Mouse (Mus musculus): ENCODE measurements around the gene Kcnq2. TPM values are rescaled to one million over a fixed set of nuclear protein-coding genes. Genes with fewer than 3 reads are reported as not detected.

Kcnq2 gene
- polyA plus RNA-seq, 1 experiment: not detected

DNA sequence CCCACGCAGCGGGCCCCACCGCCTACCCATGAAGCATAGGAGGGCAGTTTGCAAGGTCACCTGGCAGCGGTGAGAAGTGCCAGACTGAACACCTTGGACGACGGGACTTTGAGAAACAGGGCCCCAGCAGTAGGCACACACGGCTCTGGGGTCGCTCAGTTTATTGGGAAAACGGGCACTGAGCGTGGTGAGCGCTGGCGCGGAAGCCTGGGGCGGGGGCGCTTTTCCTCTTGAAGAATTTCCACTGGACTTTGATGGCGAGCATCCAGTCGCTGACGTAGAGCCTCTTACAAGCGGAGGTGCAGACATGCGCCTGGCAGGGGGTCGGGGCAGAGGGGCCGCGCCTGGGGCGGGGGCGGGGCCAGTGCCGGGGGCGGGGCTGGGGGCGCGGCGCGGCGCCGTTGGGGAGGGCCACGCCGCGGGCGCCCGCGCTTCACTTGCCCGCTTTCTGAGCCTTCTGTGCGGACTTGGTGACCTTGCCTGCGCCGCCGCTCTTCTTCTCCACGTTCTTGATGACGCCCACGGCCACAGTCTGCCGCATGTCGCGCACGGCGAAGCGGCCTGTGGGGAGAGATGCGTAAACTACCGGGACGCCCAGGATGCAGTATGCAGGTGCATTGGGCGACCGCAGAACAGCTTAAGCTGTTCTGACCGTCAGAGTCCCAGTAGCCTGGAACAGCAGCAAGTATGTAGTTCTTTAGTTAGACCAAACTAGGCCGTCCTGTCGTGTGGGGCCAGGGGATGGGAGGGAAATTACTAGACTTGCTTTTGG is 12.6 kb upstream of the Kcnq2 start:
- Histone ChIP-seq H3K79me3 (ENCODE audit: low read depth) (no peaks in the 10 kb centered on the region), H3K27me3 (ENCODE audit: control insufficient read depth, insufficient read depth, insufficient read length) (peaks cover 47% of the 10 kb centered on the region), H3ac (ENCODE audit: control insufficient read depth, insufficient read length, low read depth) (no peak overlapping the region), H3K36me3 (ENCODE audit: control insufficient read depth, insufficient read depth) (no peaks in the 10 kb centered on the region), H3K4me3 (ENCODE audit: insufficient read depth, poor library complexity, severe bottlenecking) (no peak overlapping the region), H3K79me2 (ENCODE audit: control insufficient read depth, insufficient read depth) (no peaks in the 10 kb centered on the region)
- TF ChIP-seq CTCF (IDR thresholded peaks at IDR 0.05; ENCODE audit: control insufficient read depth, insufficient read depth, insufficient read length) (no peak), USF1 (IDR thresholded peaks at IDR 0.05; ENCODE audit: low read depth) (no peak), FOSL1 (IDR thresholded peaks at IDR 0.05; ENCODE audit: insufficient read depth, low read length, poor library complexity, severe bottlenecking) (no peak), CEBPB (IDR thresholded peaks at IDR 0.05; ENCODE audit: low read depth) (no peak), MYOG (IDR thresholded peaks at IDR 0.05; ENCODE audit: control insufficient read depth, extremely low read depth, insufficient read length) (no peak), MYOD1 (IDR thresholded peaks at IDR 0.05; ENCODE audit: control insufficient read depth, insufficient read length, low read depth) (no peak), MAX (IDR thresholded peaks at IDR 0.05) (no peak)

GRCm38 (mm10) chr2:181146976-181147545 is 12.0 kb upstream of the Kcnq2 start:
- no peak overlapping the region for H3ac ChIP-seq (ENCODE audit: control insufficient read depth, insufficient read length, low read depth)
- no peaks in the 10 kb centered on the region for H3K36me3 ChIP-seq (ENCODE audit: control insufficient read depth, insufficient read depth)
- no peak overlapping the region for H3K4me3 ChIP-seq (ENCODE audit: insufficient read depth, poor library complexity, severe bottlenecking)
- H3K27me3 ChIP-seq (ENCODE audit: control insufficient read depth, insufficient read depth, insufficient read length): peaks cover 43% of the 10 kb centered on the region
- TF ChIP-seq CTCF (IDR thresholded peaks at IDR 0.05; ENCODE audit: control insufficient read depth, insufficient read depth, insufficient read length) (no peak), FOSL1 (IDR thresholded peaks at IDR 0.05; ENCODE audit: insufficient read depth, low read length, poor library complexity, severe bottlenecking) (no peak), MYOD1 (IDR thresholded peaks at IDR 0.05; ENCODE audit: control insufficient read depth, insufficient read length, low read depth) (no peak), MYOG (IDR thresholded peaks at IDR 0.05; ENCODE audit: control insufficient read depth, extremely low read depth, insufficient read length) (no peak), MAX (IDR thresholded peaks at IDR 0.05) (no peak), USF1 (IDR thresholded peaks at IDR 0.05; ENCODE audit: low read depth) (no peak), CEBPB (IDR thresholded peaks at IDR 0.05; ENCODE audit: low read depth) (no peak)
- H3K79me2 ChIP-seq (ENCODE audit: control insufficient read depth, insufficient read depth): no peaks in the 10 kb centered on the region
- no peaks in the 10 kb centered on the region for H3K79me3 ChIP-seq (ENCODE audit: low read depth)

DNA sequence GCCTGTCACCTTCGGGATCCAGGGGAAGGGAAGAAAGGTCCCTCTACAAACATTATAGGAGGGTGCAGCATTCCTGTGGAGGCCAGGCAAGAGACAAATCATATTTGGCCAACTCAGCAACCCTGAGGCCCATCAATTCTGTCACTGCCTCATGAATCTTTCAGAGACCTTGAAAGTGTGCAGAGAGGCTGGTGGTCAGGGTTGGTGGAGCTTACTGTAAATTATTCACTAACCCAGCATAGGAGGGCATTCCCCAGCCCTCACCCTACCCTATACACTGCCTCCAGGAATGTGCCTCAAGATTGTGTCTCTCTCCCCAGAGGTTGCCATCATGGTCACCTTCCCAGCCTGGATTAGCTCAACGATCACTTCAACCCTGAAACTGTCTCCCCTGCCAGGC is 9.6 kb upstream of the Kcnq2 start:
- Histone ChIP-seq H3ac (ENCODE audit: control insufficient read depth, insufficient read length, low read depth) (no peak overlapping the region), H3K36me3 (ENCODE audit: control insufficient read depth, insufficient read depth) (no peaks in the 10 kb centered on the region), H3K4me3 (ENCODE audit: insufficient read depth, poor library complexity, severe bottlenecking) (no peak overlapping the region), H3K27me3 (ENCODE audit: control insufficient read depth, insufficient read depth, insufficient read length) (peaks cover 28% of the 10 kb centered on the region), H3K79me2 (ENCODE audit: control insufficient read depth, insufficient read depth) (no peaks in the 10 kb centered on the region), H3K79me3 (ENCODE audit: low read depth) (no peaks in the 10 kb centered on the region)
- no peak for TF ChIP-seq CEBPB (IDR thresholded peaks at IDR 0.05; ENCODE audit: low read depth)
- TF ChIP-seq MAX (IDR thresholded peaks at IDR 0.05): no peak
- no peak for TF ChIP-seq MYOG (IDR thresholded peaks at IDR 0.05; ENCODE audit: control insufficient read depth, extremely low read depth, insufficient read length)
- no peak for TF ChIP-seq MYOD1 (IDR thresholded peaks at IDR 0.05; ENCODE audit: control insufficient read depth, insufficient read length, low read depth)
- no peak for TF ChIP-seq FOSL1 (IDR thresholded peaks at IDR 0.05; ENCODE audit: insufficient read depth, low read length, poor library complexity, severe bottlenecking)
- TF ChIP-seq CTCF (IDR thresholded peaks at IDR 0.05; ENCODE audit: control insufficient read depth, insufficient read depth, insufficient read length): no peak
- TF ChIP-seq USF1 (IDR thresholded peaks at IDR 0.05; ENCODE audit: low read depth): no peak

DNA sequence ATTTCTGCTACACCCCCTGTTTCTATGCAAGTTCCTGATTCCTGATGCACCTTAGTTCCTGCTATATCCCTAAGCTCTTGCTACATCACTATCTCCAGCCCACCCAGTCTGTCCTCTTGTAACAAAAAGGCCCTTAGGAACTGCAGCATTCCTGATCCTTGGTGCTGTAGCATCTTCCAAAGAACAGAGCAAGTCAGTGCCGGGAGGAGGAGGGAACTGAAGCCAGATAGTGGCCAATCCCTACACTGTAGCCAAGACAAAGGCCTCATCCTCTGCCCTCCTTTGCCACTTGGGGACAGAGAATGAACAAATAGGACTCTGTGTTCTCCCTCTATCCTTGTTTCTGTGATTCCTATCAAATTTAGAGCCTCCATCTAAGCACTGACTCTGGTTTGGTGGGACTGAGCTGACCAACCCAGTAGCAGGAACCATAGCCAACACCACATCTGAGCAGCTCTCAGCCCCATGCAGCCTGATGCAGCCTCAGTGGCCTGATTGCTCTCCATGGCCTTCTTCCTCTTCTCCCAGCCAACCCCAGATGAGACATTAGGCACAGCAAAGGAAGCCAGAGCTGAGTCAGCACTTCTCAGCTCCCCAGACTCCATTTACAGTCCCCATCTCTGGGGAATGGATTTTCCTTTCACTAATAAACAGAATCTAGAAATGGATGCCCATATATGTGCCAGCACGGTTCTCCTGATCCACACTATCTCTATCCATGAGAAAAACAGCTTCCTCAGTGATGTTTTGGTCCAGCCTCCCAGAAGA is 8.6 kb upstream of the Kcnq2 start:
- Histone ChIP-seq H3K4me3 (ENCODE audit: insufficient read depth, poor library complexity, severe bottlenecking) (no peak overlapping the region), H3K36me3 (ENCODE audit: control insufficient read depth, insufficient read depth) (no peaks in the 10 kb centered on the region), H3K79me3 (ENCODE audit: low read depth) (no peaks in the 10 kb centered on the region), H3ac (ENCODE audit: control insufficient read depth, insufficient read length, low read depth) (no peak overlapping the region), H3K79me2 (ENCODE audit: control insufficient read depth, insufficient read depth) (no peaks in the 10 kb centered on the region), H3K27me3 (ENCODE audit: control insufficient read depth, insufficient read depth, insufficient read length) (peaks cover 21% of the 10 kb centered on the region)
- TF ChIP-seq MAX (IDR thresholded peaks at IDR 0.05): no peak
- TF ChIP-seq FOSL1 (IDR thresholded peaks at IDR 0.05; ENCODE audit: insufficient read depth, low read length, poor library complexity, severe bottlenecking): no peak
- no peak for TF ChIP-seq USF1 (IDR thresholded peaks at IDR 0.05; ENCODE audit: low read depth)
- TF ChIP-seq CEBPB (IDR thresholded peaks at IDR 0.05; ENCODE audit: low read depth): no peak
- no peak for TF ChIP-seq CTCF (IDR thresholded peaks at IDR 0.05; ENCODE audit: control insufficient read depth, insufficient read depth, insufficient read length)
- no peak for TF ChIP-seq MYOG (IDR thresholded peaks at IDR 0.05; ENCODE audit: control insufficient read depth, extremely low read depth, insufficient read length)
- TF ChIP-seq MYOD1 (IDR thresholded peaks at IDR 0.05; ENCODE audit: control insufficient read depth, insufficient read length, low read depth): no peak

GRCm38 (mm10) chr2:181142703-181143135 is 7.6 kb upstream of the Kcnq2 start:
- no peak overlapping the region for H3ac ChIP-seq (ENCODE audit: control insufficient read depth, insufficient read length, low read depth)
- no peak overlapping the region for H3K4me3 ChIP-seq (ENCODE audit: insufficient read depth, poor library complexity, severe bottlenecking)
- H3K36me3 ChIP-seq (ENCODE audit: control insufficient read depth, insufficient read depth): no peaks in the 10 kb centered on the region
- no peak for TF ChIP-seq MAX (IDR thresholded peaks at IDR 0.05)
- TF ChIP-seq FOSL1 (IDR thresholded peaks at IDR 0.05; ENCODE audit: insufficient read depth, low read length, poor library complexity, severe bottlenecking): no peak
- TF ChIP-seq MYOG (IDR thresholded peaks at IDR 0.05; ENCODE audit: control insufficient read depth, extremely low read depth, insufficient read length): no peak
- TF ChIP-seq CEBPB (IDR thresholded peaks at IDR 0.05; ENCODE audit: low read depth): no peak
- TF ChIP-seq CTCF (IDR thresholded peaks at IDR 0.05; ENCODE audit: control insufficient read depth, insufficient read depth, insufficient read length): no peak
- no peak for TF ChIP-seq USF1 (IDR thresholded peaks at IDR 0.05; ENCODE audit: low read depth)
- no peaks in the 10 kb centered on the region for H3K79me3 ChIP-seq (ENCODE audit: low read depth)
- peaks cover 12% of the 10 kb centered on the region for H3K27me3 ChIP-seq (ENCODE audit: control insufficient read depth, insufficient read depth, insufficient read length)
- H3K79me2 ChIP-seq (ENCODE audit: control insufficient read depth, insufficient read depth): no peaks in the 10 kb centered on the region
